Mouse (Mus musculus) lung, postnatal 0 days (tissue): ENCODE results near the gene Egln2.

Source experiments
- CTCF ChIP-seq: IDR thresholded peaks from 2 replicates; pipeline ENCODE4 v1.5.1; 2016; ENCODE audit warnings: antibody characterized with exemption, mild to moderate bottlenecking
- EP300 ChIP-seq: IDR thresholded peaks from 2 replicates; pipeline ENCODE4 v1.6.1; 2016; ENCODE audit warnings: antibody characterized with exemption, mild to moderate bottlenecking, control low read depth

GRCm38 (mm10) chr7:27156005-27156404, 10.6 kb downstream of the Egln2 start:
- TF ChIP-seq CTCF (no peak), EP300 (no peak)
